Mouse (Mus musculus) stomach, postnatal 0 days (tissue): Measurements from ENCODE around the gene Fgf22.

ENCODE experiments used
- CTCF ChIP-seq: IDR thresholded peaks from 2 replicates; pipeline ENCODE4 v1.5.1; 2016; ENCODE audit warnings: antibody characterized with exemption, low read depth, mild to moderate bottlenecking, moderate library complexity
- EP300 ChIP-seq: optimal IDR thresholded peaks from 2 replicates; pipeline ENCODE3; 2016; ENCODE audit warnings: antibody characterized with exemption

DNA sequence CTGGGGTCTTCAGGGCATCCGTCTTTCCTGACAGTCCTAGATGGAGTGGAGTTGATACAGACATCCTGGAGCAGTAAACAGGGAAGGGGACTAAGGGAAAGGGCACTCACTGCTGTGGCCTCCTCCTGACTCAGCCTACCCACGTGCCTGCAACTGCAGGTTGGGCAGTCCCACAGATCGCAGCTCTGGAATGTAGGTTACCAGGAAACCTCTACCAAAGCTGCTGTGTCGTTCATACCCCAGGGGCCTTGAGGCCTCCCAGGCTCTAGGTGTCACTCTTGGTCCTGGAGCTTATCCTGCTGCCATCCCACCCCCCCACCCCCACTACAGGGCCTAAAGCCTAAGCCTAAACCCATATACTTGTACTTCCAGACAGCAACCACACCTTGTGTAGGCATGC lies 47.1 kb upstream of the Fgf22 start:
- TF ChIP-seq EP300 (no peak), CTCF (peak; percentile 14; the same call in 1 of the 2 replicates)
